Mouse (Mus musculus): Measurements from ENCODE around the gene Dner. TPM values are rescaled to one million over a fixed set of nuclear protein-coding genes. Genes with fewer than 3 reads are reported as not detected.

Gene Dner
- polyA plus RNA-seq, 1 experiment: 3.3 TPM

DNA sequence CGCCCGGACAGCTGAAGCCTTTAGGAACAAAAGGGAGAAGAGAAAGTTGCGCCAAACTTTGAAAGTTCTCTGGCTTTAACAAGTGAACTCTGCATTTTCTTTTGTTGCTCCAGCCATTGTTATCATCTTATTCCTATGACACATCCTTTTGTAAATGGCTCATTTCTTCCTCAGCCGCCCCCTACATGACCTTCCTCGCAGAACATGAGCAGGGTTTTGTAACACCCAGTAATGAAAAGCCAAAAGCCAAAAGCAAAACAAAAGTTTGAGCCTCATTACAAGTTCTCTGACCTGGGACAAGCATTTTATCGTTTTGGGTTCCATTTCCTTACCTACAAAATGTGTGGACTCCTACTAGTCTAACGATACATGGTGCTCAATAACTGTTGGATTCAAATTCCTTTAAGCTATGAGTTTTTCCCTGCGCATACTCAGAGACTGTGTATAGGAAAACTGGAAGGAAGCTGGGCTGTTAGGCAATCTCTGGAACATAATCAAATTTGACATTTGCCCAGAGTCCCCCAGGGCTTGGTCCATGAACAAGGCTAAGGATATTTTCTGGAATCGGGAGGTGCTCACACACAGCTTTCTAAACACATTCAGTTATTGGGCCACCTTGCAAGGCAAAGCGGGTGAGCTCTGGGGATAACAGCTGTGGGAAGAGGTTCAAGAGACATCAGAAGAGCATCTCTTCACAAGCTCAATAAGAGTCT, 246.3 kb downstream of the Dner start:
- H3K4me3 ChIP-seq (ENCODE audit: low read depth, low read length): no peak overlapping the region
- TF ChIP-seq CTCF (IDR thresholded peaks at IDR 0.05; ENCODE audit: extremely low read depth, insufficient read length, insufficient replicate concordance, low read depth, low read length) (no peak), POLR2A (IDR thresholded peaks at IDR 0.05; ENCODE audit: low read depth, low read length) (no peak)
- no peak overlapping the region for H3K27ac ChIP-seq (ENCODE audit: insufficient read depth, low read depth, low read length)
- no peaks in the 10 kb centered on the region for H3K4me1 ChIP-seq (ENCODE audit: control insufficient read depth, insufficient read depth, insufficient read length, low read length)
- H3K27me3 ChIP-seq (ENCODE audit: control insufficient read depth, insufficient read depth, low read length): no peaks in the 10 kb centered on the region
- WGBS: 77% methylated on average over 10 of the region's 10 CpGs
- no peaks in the 10 kb centered on the region for H3K36me3 ChIP-seq (ENCODE audit: control insufficient read depth, insufficient read depth, low read length)

DNA sequence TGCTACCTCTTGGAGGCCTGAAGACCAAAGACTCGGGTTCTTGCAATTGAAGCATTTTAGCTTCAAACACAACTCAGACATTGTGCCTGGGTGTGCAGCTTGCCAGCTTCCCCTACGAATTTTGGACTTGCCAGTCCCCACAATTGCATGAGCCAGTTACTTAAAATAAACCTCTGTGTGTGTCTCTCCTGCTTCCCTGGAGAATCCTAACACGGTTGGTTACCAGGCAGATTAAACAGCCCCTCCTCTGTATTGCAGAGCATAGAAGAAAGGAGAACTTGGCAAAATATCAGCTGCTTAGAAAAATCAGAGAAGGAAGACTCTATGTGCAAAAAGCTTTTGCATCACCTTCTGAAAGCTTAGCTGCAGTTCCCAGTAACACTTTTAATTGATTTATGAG, 252.4 kb downstream of the Dner start:
- no peak overlapping the region for H3K27ac ChIP-seq (ENCODE audit: insufficient read depth, low read depth, low read length)
- TF ChIP-seq CTCF (IDR thresholded peaks at IDR 0.05; ENCODE audit: extremely low read depth, insufficient read length, insufficient replicate concordance, low read depth, low read length) (no peak), POLR2A (IDR thresholded peaks at IDR 0.05; ENCODE audit: low read depth, low read length) (no peak)
- no peaks in the 10 kb centered on the region for H3K4me1 ChIP-seq (ENCODE audit: control insufficient read depth, insufficient read depth, insufficient read length, low read length)
- no peaks in the 10 kb centered on the region for H3K36me3 ChIP-seq (ENCODE audit: control insufficient read depth, insufficient read depth, low read length)
- WGBS: 61% methylated on average over 3 of the region's 3 CpGs
- no peak overlapping the region for H3K4me3 ChIP-seq (ENCODE audit: low read depth, low read length)
- H3K27me3 ChIP-seq (ENCODE audit: control insufficient read depth, insufficient read depth, low read length): no peaks in the 10 kb centered on the region

DNA sequence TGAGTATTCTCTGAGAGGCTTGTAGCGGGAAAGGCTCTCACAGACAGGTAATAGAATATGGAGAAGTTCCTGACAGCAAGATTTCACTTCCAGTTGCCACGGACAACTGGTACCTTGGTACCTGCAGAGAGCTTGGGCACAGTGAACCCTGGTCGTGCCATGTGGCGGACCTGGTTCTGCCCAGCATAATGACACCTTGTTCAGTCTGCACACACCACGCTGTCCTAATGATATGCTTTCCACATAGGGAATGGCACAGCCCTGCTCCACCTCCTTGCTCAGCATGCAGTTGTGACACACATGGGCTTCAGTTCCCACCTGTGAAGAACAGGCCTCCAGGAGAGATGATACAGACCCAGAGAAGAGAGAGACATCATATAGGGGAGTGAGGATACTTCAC, 253.0 kb downstream of the Dner start:
- H3K4me3 ChIP-seq (ENCODE audit: low read depth, low read length): no peak overlapping the region
- H3K27me3 ChIP-seq (ENCODE audit: control insufficient read depth, insufficient read depth, low read length): no peaks in the 10 kb centered on the region
- H3K4me1 ChIP-seq (ENCODE audit: control insufficient read depth, insufficient read depth, insufficient read length, low read length): no peaks in the 10 kb centered on the region
- no peak for TF ChIP-seq CTCF (IDR thresholded peaks at IDR 0.05; ENCODE audit: extremely low read depth, insufficient read length, insufficient replicate concordance, low read depth, low read length)
- TF ChIP-seq POLR2A (IDR thresholded peaks at IDR 0.05; ENCODE audit: low read depth, low read length): no peak
- H3K27ac ChIP-seq (ENCODE audit: insufficient read depth, low read depth, low read length): no peak overlapping the region
- 88% methylated on average over 5 of the region's 5 CpGs for WGBS
- no peaks in the 10 kb centered on the region for H3K36me3 ChIP-seq (ENCODE audit: control insufficient read depth, insufficient read depth, low read length)

DNA sequence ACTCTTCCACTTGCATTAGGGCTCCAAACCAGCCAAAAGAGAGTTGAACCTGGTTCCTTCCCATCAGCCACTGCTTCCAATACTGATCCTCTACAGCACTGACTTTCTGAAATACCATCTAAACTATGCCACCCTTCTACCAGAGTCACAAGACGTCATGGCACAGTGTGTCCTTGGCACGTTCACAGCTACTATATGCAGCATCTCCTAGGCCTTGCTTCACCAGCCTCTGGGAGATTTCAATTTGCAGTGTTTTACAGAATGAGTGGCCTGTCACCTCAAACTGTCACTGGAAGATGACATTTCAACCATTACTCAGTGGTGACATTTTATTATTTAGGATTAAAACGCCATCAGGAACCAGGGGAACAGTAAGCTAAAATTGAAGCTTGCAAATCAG, 254.6 kb downstream of the Dner start:
- 87% methylated on average over 3 of the region's 3 CpGs for WGBS
- H3K36me3 ChIP-seq (ENCODE audit: control insufficient read depth, insufficient read depth, low read length): no peaks in the 10 kb centered on the region
- no peak overlapping the region for H3K27ac ChIP-seq (ENCODE audit: insufficient read depth, low read depth, low read length)
- no peaks in the 10 kb centered on the region for H3K27me3 ChIP-seq (ENCODE audit: control insufficient read depth, insufficient read depth, low read length)
- H3K4me3 ChIP-seq (ENCODE audit: low read depth, low read length): no peak overlapping the region
- H3K4me1 ChIP-seq (ENCODE audit: control insufficient read depth, insufficient read depth, insufficient read length, low read length): no peaks in the 10 kb centered on the region
- TF ChIP-seq CTCF (IDR thresholded peaks at IDR 0.05; ENCODE audit: extremely low read depth, insufficient read length, insufficient replicate concordance, low read depth, low read length) (no peak), POLR2A (IDR thresholded peaks at IDR 0.05; ENCODE audit: low read depth, low read length) (no peak)

- no peak overlapping the region for H3K4me3 ChIP-seq (ENCODE audit: low read depth, low read length)
- TF ChIP-seq POLR2A (IDR thresholded peaks at IDR 0.05; ENCODE audit: low read depth, low read length) (no peak), CTCF (IDR thresholded peaks at IDR 0.05; ENCODE audit: extremely low read depth, insufficient read length, insufficient replicate concordance, low read depth, low read length) (no peak)
- H3K27ac ChIP-seq (ENCODE audit: insufficient read depth, low read depth, low read length): no peak overlapping the region
- no peaks in the 10 kb centered on the region for H3K27me3 ChIP-seq (ENCODE audit: control insufficient read depth, insufficient read depth, low read length)
- H3K4me1 ChIP-seq (ENCODE audit: control insufficient read depth, insufficient read depth, insufficient read length, low read length): no peaks in the 10 kb centered on the region
- H3K36me3 ChIP-seq (ENCODE audit: control insufficient read depth, insufficient read depth, low read length): no peaks in the 10 kb centered on the region
Observed at GRCm38 (mm10) chr1:84437565-84437964, 258.5 kb downstream of the Dner start.

GRCm38 (mm10) chr1:84436281-84436680, 259.7 kb downstream of the Dner start:
- Histone ChIP-seq H3K27me3 (ENCODE audit: control insufficient read depth, insufficient read depth, low read length) (no peaks in the 10 kb centered on the region), H3K4me1 (ENCODE audit: control insufficient read depth, insufficient read depth, insufficient read length, low read length) (no peaks in the 10 kb centered on the region), H3K36me3 (ENCODE audit: control insufficient read depth, insufficient read depth, low read length) (no peaks in the 10 kb centered on the region), H3K27ac (ENCODE audit: insufficient read depth, low read depth, low read length) (no peak overlapping the region), H3K4me3 (ENCODE audit: low read depth, low read length) (no peak overlapping the region)
- whole genome bisulfite sequencing: 72% methylated on average over 1 of the region's 1 CpGs
- TF ChIP-seq CTCF (IDR thresholded peaks at IDR 0.05; ENCODE audit: extremely low read depth, insufficient read length, insufficient replicate concordance, low read depth, low read length) (no peak), POLR2A (IDR thresholded peaks at IDR 0.05; ENCODE audit: low read depth, low read length) (no peak)

GRCm38 (mm10) chr1:84433291-84433980, 262.6 kb downstream of the Dner start:
- no peaks in the 10 kb centered on the region for H3K27me3 ChIP-seq (ENCODE audit: control insufficient read depth, insufficient read depth, low read length)
- H3K36me3 ChIP-seq (ENCODE audit: control insufficient read depth, insufficient read depth, low read length): no peaks in the 10 kb centered on the region
- no peak overlapping the region for H3K27ac ChIP-seq (ENCODE audit: insufficient read depth, low read depth, low read length)
- 70% methylated on average over 6 of the region's 6 CpGs for WGBS
- H3K4me3 ChIP-seq (ENCODE audit: low read depth, low read length): no peak overlapping the region
- H3K4me1 ChIP-seq (ENCODE audit: control insufficient read depth, insufficient read depth, insufficient read length, low read length): no peaks in the 10 kb centered on the region
- TF ChIP-seq POLR2A (IDR thresholded peaks at IDR 0.05; ENCODE audit: low read depth, low read length) (no peak), CTCF (IDR thresholded peaks at IDR 0.05; ENCODE audit: extremely low read depth, insufficient read length, insufficient replicate concordance, low read depth, low read length) (no peak)
